13 mouse cellular contexts compared by ENCODE assay signal in the genomic region with DNA sequence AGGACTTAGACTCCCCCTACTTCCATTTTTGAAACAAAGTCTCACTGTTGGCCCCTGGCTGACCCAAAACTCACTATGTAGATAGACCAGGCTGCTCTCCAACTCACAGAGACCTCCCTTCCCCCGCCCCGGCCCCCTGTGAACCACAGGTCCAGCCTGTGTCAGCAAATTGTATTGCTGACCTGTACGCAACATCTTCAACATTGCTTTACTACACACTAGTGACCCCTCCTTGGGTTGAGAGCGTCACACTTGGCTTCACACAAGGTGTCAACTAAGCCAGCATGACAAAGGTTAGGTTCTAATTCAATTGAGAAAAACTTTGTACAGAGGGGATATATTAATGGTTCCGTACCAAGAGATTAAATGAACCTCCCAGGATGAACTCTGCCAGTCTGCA. TPM values are rescaled to one million over a fixed set of nuclear protein-coding genes. Genes with fewer than 3 reads are reported as not detected.
DNase-seq lines count a peak whose midpoint lies in the region; ATAC-seq lines count a peak whose summit lies in the region.
"Had no signal": no experiment of that assay in that cellular context is flagged by ENCODE, and none has a peak within 500 bp of the region (broad histone marks: within the 10 kb centered on the region; RNA-seq: fewer than 3 reads in every experiment).

No protein-coding gene starts in this region.

- peaks cover 3% of the 10 kb centered on the region for H3K4me1 ChIP-seq in embryonic facial prominence, embryonic 13.5 days
- peaks cover 31% of the 10 kb centered on the region for H3K4me1 ChIP-seq in liver, embryonic 12.5 days

- no peaks in the 10 kb centered on the region; the same call in 1 of the 2 replicates for H3K36me3 ChIP-seq in embryonic facial prominence, embryonic 13.5 days
- peaks cover 7% of the 10 kb centered on the region for H3K36me3 ChIP-seq in liver, embryonic 12.5 days
- H3K36me3 ChIP-seq: midbrain, embryonic 15.5 days had no signal

- H3K9me3 ChIP-seq in embryonic facial prominence, embryonic 13.5 days: no peaks in the 10 kb centered on the region
- H3K9me3 ChIP-seq in liver, embryonic 12.5 days (replicated peaks): no peaks in the 10 kb centered on the region
- H3K9me3 ChIP-seq: hindbrain, embryonic 10.5 days; midbrain, embryonic 15.5 days had no signal

- no peak for ATAC-seq in embryonic facial prominence, embryonic 13.5 days (ENCODE audit: insufficient number of reproducible peaks, insufficient read depth, low FRiP score, low TSS enrichment, low read depth)
- no peak for ATAC-seq in liver, embryonic 12.5 days

- peak overlapping the region; percentile 57; the same call in 1 of the 2 replicates for H3K4me2 ChIP-seq in embryonic facial prominence, embryonic 13.5 days
- H3K4me2 ChIP-seq in liver, embryonic 12.5 days: peak overlapping the region; percentile 70

- 94% methylated on average over 5 of the region's 5 CpGs for WGBS in embryonic facial prominence, embryonic 13.5 days
- 80% methylated on average over 5 of the region's 5 CpGs for WGBS in liver, embryonic 12.5 days (ENCODE audit: insufficient replicate concordance)

- H3K9ac ChIP-seq in embryonic facial prominence, embryonic 13.5 days: no peak overlapping the region
- 0 out of 2 replicates have a peak overlapping the region, but pooled peaks have one; percentile 93 for H3K9ac ChIP-seq in liver, embryonic 12.5 days
- H3K9ac ChIP-seq: midbrain, embryonic 15.5 days had no signal

- H3K4me3 ChIP-seq in embryonic facial prominence, embryonic 13.5 days: peak overlapping the region; percentile 89; the same call in 1 of the 2 replicates
- H3K4me3 ChIP-seq in liver, embryonic 12.5 days: peak overlapping the region; percentile 89; the same call in 1 of the 2 replicates

- H3K27me3 ChIP-seq in embryonic facial prominence, embryonic 13.5 days: no peaks in the 10 kb centered on the region
- peaks cover 14% of the 10 kb centered on the region; the same call in 1 of the 2 replicates for H3K27me3 ChIP-seq in liver, embryonic 12.5 days (replicated peaks)
- H3K27me3 ChIP-seq: midbrain, embryonic 15.5 days had no signal

- peak; percentile 14 for DNase-seq in cerebellum, adult 9-11 months
- DNase-seq in cerebellum, adult 8-10 months: no peak
- DNase-seq in kidney, adult 8-10 months: peak; percentile 39 to 55
- no peak for DNase-seq in kidney, adult 18-20 months
- no peak for DNase-seq in adrenal gland, adult (ENCODE audit: inconsistent age in 2 of 2, low spot score in 1 of 2)
- no peak for DNase-seq in left cerebral cortex, adult 11 months (ENCODE audit: low spot score)
- DNase-seq: left cerebral cortex, postnatal 4 days; right cerebral cortex, postnatal 14 days; thymus, postnatal 36 days had no signal

- H3K27ac ChIP-seq in embryonic facial prominence, embryonic 13.5 days: no peak overlapping the region
- H3K27ac ChIP-seq in liver, embryonic 12.5 days: no peak overlapping the region
- H3K27ac ChIP-seq: hindbrain, embryonic 10.5 days; midbrain, embryonic 15.5 days had no signal

RNA-seq across cellular contexts. Expression of gene Glg1, which starts 1.2 kb away (rescaled TPM):
- 80.4 and 92.3 TPM in 2 replicates for polyA plus RNA-seq in embryonic facial prominence, embryonic 13.5 days (2015; fragmentation: Nextera tagmentation; extraction: Ambion mirVana)
- 30.7 and 32.3 TPM in 2 replicates for polyA plus RNA-seq in liver, embryonic 12.5 days (2016; fragmentation: Nextera tagmentation; extraction: Ambion mirVana)

RNA-seq across cellular contexts. Expression of gene Rfwd3, which starts 39.8 kb away (rescaled TPM):
- 48.3 and 50.1 TPM in 2 replicates for polyA plus RNA-seq in embryonic facial prominence, embryonic 13.5 days (2015; fragmentation: Nextera tagmentation; extraction: Ambion mirVana)
- polyA plus RNA-seq in liver, embryonic 12.5 days (2016; fragmentation: Nextera tagmentation; extraction: Ambion mirVana): 70.6 and 71.0 TPM in 2 replicates

Comparison
In these comparisons a context has a peak if more than half of its experiments do, and no peak if none do; other contexts are left out.
1. DNase-seq: peak in cerebellum, adult 9-11 months (single experiment) and kidney, adult 8-10 months (2 of 2); none in cerebellum, adult 8-10 months (single experiment), kidney, adult 18-20 months (single experiment), adrenal gland, adult (0 of 2) and left cerebral cortex, adult 11 months (single experiment).